Mouse (Mus musculus) left cerebral cortex, adult 18-20 months (tissue): Measurements from ENCODE around the gene Cfap299. TPM values are rescaled to one million over a fixed set of nuclear protein-coding genes. Genes with fewer than 3 reads are reported as not detected.

Experiments
- DNase-seq, 2 experiments: peaks; one replicate each; pipeline ENCODE4 v3.0.0; 2021 to 2022; ENCODE audit warnings: low spot score in 2 of 2, mixed read lengths in 1 of 2
- microRNA-seq, 2 experiments: library from miRNA; unstranded; fragments of <30 nt; microRNA quantifications; one replicate each; pipeline ENCODE4 v1.2.0; 2021
- total RNA-seq, 2 experiments: library from RNA; stranded (reverse); gene quantifications; 2 replicates each; pipeline ENCODE4 v1.2.3; 2021

Gene Cfap299
- total RNA-seq, 2 experiments from 2014 or later, result 0.40 TPM; not detected in 1

DNA sequence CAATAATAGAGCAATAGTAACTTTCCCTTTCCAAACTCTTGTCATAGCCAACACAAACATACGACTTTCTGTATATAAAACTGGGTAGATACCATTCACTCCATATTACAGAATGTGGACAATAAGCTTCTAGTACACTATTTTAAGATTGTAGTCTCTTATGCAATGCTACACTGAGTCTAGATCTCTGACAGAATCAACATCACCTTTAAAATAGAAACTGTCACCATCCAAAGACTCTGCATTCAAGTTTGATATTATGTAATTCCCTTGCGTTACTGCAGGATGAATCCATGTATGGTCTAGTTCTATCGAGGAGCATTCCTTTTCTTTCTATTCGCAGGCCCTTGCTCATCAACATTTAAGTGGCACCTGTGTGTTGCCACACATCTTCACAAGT, 477.4 kb downstream of the Cfap299 start:
- DNase-seq, result no peak

DNA sequence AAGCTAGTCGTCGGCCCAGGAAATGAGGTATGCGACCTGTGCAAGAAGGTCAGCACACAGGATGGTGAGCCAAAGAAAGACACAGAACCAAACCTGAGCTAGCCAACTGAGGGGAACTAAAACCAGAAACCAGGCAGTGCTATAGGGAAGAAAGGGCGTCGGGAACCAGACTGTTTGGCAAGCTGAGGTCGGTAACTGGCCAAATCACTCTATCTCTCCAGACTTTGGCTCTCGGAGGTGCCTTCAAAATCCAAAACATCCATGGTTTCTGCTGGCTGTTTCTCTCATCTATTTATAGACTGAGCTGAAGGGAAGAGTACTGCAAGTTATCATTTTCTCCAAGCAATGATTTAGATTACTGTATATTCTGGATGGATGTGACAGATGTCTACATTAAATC, 477.9 kb downstream of the Cfap299 start:
- DNase-seq, result no peak

DNA sequence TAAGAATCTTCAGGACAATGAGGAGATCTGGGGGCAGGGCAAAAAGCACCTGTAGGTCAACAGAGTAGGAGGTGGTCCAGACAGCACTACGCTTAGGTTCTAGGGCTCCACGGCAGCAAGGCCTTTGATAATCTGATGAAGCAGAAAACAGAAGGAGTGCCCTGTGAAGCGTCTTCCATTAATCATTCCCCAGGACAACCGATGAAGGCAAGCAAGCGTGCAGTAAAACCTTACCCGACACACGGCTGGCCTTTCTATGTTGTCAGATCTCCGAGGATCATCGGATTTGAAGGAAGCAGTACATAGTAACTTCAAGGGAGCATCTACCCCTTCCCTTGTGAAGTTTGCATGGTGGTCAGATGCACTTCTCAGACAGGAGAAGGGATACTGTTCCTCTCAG, 478.8 kb downstream of the Cfap299 start:
- no peak for DNase-seq

DNA sequence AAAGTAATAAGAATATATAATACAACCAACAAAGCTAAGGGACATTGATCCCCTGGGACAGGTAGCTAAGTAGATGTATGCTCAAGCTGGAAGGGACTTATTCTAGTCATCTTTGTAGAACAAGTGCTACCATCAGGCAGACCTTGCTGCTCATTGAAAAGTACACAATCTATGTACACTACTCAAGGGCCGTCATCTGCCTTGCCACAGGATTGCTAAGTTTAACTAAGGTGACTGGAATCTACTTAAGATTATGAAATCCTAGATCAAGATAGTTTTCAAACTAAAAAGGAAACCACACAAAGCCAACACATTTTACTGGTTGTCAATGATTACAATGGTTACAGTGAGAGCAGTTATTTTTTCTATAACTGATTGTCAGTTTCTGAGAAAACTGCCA, 483.3 kb downstream of the Cfap299 start:
- no peak for DNase-seq

DNA sequence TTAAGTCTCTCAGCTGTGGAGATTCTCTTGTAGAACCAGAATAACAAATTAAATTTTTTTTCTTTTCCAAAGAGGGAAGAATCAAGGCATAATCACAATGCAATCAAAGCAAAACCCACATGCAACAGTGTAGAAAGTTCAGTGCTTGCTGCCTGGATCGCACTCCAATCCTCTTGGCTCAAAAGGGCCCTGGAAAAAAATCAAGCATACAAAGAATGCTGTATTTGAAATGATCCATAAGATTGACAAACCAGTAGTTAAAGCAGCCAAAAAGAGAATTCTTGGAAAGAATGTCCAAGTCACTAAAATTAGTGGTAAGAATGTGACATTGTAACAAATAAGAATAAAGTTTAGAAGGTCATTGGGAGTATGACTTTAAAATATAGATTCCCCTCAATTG, 486.2 kb downstream of the Cfap299 start:
- DNase-seq, result no peak

DNA sequence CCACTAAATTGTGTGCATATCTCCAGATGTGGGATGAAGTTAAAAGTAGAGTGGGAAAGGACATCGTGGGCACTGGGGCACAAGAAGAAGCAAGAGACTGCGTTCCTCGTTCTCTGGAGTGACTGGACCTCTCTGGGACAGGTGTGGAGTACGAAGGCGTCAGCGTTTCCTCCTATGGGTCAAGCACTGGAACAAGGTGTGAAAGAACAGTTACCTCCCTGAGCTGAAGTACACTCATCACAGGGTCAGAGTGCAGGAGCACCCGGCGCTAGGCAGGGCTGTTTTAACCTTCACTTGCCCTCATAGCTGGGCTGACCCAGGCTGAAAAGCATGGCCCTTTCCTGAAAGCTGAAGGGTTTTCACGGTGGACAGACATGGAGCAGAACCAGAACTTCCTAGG, 504.7 kb downstream of the Cfap299 start:
- DNase-seq, result no peak

GRCm38 (mm10) chr5:98834300-98834699, 505.2 kb downstream of the Cfap299 start:
- no peak for DNase-seq

DNA sequence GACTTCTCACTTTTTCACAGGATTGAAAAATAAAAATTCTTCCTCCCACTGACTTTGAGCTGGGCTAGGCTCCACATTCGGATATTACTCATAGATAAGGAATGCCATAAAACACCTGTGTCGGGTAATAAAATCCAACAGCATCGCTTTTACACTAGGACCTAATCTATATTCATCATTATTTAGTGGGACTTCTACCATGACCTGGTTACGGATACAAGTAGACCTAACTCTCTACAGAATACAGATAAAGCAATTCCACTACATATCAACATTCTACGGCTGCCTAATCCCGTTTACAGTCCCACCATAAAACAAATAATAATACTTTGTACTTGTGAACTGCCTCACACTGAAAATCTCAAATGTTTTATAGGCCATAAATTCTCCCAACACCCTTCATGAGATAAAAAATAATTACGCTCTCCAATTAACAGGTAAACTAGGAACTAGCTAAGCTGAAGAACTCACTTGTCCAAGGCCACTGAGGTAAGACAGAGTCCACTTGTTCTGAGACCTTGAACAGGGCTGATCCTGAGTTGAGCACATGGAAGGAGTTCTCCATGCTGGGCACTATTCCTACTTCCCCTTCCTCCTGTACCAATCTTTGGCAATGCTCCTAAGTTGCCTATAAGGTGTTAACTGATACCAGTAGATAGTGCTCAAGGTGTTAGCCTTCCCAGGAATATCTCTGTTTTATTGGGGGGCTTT, 513.7 kb downstream of the Cfap299 start:
- no peak for DNase-seq

DNA sequence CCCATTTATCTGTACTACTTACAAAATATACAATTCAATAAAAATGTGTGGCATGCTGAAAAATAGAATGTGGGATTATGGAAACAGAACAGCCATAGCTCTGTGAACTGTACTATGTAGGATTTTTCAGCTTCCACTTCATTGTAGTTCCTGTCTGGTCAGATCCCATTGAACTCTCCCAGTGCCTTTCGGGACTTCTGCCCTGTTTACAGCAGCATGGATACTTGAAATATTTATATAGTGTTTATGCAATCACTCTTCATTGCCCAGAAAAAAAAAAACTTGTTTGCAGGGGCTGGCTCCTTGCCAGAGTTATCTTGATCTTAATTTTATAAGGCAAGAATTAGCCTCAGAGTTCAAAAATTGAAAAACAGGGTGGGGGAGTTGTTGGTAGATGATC, 515.6 kb downstream of the Cfap299 start:
- DNase-seq, result no peak

Small RNAs within 50 kb of the gene (microRNA-seq; reads per million reads assigned to microRNA genes)
- 0 reads per million in 2 experiments for gene Mir703

Other genes with a start within 250 kb of the Cfap299 start
- gene Prdm8, start 162.1 kb upstream of the Cfap299 start, total RNA-seq, result 10 to 100 TPM; 33.4 to 34.4 TPM
- gene Fgf5, start 75.1 kb upstream of the Cfap299 start, total RNA-seq, result 1 to 10 TPM; 3.9 to 4.8 TPM
- not detected for gene Gm11111, start 223.4 kb downstream of the Cfap299 start, total RNA-seq